Mouse (Mus musculus) hindbrain, embryonic 12.5 days (tissue): ENCODE measurements around the gene Scrn2. TPM values are rescaled to one million over a fixed set of nuclear protein-coding genes. Genes with fewer than 3 reads are reported as not detected.

Source experiments
- ATAC-seq: fragments of 200-750 bp; cut with Nextera tagmentation; 2 replicates; pipeline ENCODE4 v1.8.0; 2017; ENCODE audit warnings: moderate TSS enrichment; ENCODE audit not compliant: low FRiP score
- H3K27ac ChIP-seq: fragments of 300-500 bp; sonication (generic); 2 replicates; pipeline ENCODE4 v1.5.1; 2016; ENCODE audit warnings: mild to moderate bottlenecking
- H3K27me3 ChIP-seq: fragments of 300-500 bp; sonication (generic); 2 replicates; pipeline ENCODE4 v1.6.1; 2016; ENCODE audit warnings: mild to moderate bottlenecking
- H3K36me3 ChIP-seq: fragments of 300-500 bp; sonication (generic); 2 replicates; pipeline ENCODE4 v1.6.1; 2016; ENCODE audit warnings: mild to moderate bottlenecking
- H3K4me1 ChIP-seq: fragments of 300-500 bp; sonication (generic); 2 replicates; pipeline ENCODE4 v1.6.1; 2016
- H3K4me2 ChIP-seq: fragments of 300-500 bp; sonication (generic); replicated peaks from 2 replicates; pipeline ENCODE4 v1.6.1; 2016; ENCODE audit warnings: mild to moderate bottlenecking
- H3K4me3 ChIP-seq: fragments of 300-500 bp; sonication (generic); 2 replicates; pipeline ENCODE4 v1.5.1; 2016; ENCODE audit warnings: mild to moderate bottlenecking
- H3K9ac ChIP-seq: fragments of 300-500 bp; sonication (generic); 2 replicates; pipeline ENCODE4 v1.6.1; 2016; ENCODE audit warnings: mild to moderate bottlenecking, moderate library complexity
- H3K9me3 ChIP-seq: fragments of 300-500 bp; sonication (generic); replicated peaks from 2 replicates; pipeline ENCODE4 v1.6.1; 2016; ENCODE audit warnings: mild to moderate bottlenecking
- whole genome bisulfite sequencing: fragments of 180-500 bp; shearing (Covaris S2); methylation state at CpG from one replicate; pipeline ENCODE4 v1.1.7; 2016; 5-methylcytosine and 5-hydroxymethylcytosine counted together
- polyA plus RNA-seq: library from polyadenylated mRNA; unstranded; fragments of >200 nt; fragmentation: Nextera tagmentation; extraction: Ambion mirVana; gene quantifications from 2 replicates; pipeline ENCODE4 v1.2.1, GENCODE M21; 2016

Gene Scrn2
- polyA plus RNA-seq, 1 experiment from 2014 or later, result 23.9 TPM

DNA sequence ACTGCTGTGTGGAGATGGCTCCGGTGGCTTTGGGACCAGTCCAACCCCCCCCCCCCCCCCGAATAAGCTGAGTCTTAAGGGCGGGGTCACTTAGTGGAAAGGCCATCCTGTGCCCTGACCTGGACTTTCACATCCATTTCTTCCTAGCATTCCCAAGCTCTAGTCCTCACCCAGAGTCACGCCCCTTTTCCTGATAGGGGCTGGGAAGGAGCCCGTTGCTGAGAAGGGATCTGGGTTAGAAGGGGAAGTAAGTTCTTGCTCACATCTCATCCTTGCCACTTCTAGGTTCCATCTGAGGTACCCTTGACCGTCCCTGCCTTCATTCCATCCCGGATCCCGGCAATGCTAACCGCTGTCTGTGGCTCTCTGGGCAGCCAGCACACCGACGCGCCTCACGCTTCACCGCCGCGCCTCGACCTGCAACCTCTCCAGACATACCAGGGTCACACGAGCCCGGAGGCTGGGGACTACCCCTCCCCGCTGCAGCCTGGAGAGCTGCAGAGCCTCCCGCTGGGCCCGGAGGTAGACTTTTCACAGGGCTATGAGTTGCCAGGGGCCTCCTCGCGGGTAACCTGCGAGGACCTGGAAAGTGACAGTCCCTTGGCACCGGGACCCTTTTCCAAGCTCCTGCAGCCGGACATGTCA, 8.5 kb upstream of the Scrn2 start:
- H3K36me3 ChIP-seq, result no peaks in the 10 kb centered on the region
- peak overlapping the region; percentile 83 for H3K4me2 ChIP-seq
- H3K27me3 ChIP-seq, result peaks cover 94% of the 10 kb centered on the region
- WGBS, result 2% methylated on average over 27 of the region's 27 CpGs
- no peak overlapping the region for H3K9ac ChIP-seq
- H3K9me3 ChIP-seq, result no peaks in the 10 kb centered on the region
- peaks cover 45% of the 10 kb centered on the region for H3K4me1 ChIP-seq
- H3K27ac ChIP-seq, result no peak overlapping the region
- ATAC-seq, result no peak
- H3K4me3 ChIP-seq, result peak overlapping the region; percentile 47

GRCm38 (mm10) chr11:97021873-97022484, 7.8 kb upstream of the Scrn2 start:
- no peaks in the 10 kb centered on the region for H3K9me3 ChIP-seq
- peak overlapping the region; percentile 47 for H3K4me3 ChIP-seq
- peak; percentile 64 for ATAC-seq
- peaks cover 87% of the 10 kb centered on the region for H3K27me3 ChIP-seq
- peak overlapping the region; percentile 60 for H3K9ac ChIP-seq
- no peaks in the 10 kb centered on the region for H3K36me3 ChIP-seq
- peak overlapping the region; percentile 83 for H3K4me2 ChIP-seq
- no peak overlapping the region for H3K27ac ChIP-seq
- under 1% methylated on average over 50 of the region's 50 CpGs for WGBS
- H3K4me1 ChIP-seq, result peaks cover 45% of the 10 kb centered on the region

GRCm38 (mm10) chr11:97024977-97025376, 4.8 kb upstream of the Scrn2 start:
- 20% methylated on average over 10 of the region's 10 CpGs for WGBS
- Histone ChIP-seq H3K9ac (no peak overlapping the region), H3K27me3 (peaks cover 58% of the 10 kb centered on the region), H3K4me2 (no peak overlapping the region), H3K9me3 (no peaks in the 10 kb centered on the region), H3K4me3 (no peak overlapping the region), H3K27ac (no peak overlapping the region), H3K36me3 (no peaks in the 10 kb centered on the region), H3K4me1 (peaks cover 31% of the 10 kb centered on the region)
- ATAC-seq, result no peak

DNA sequence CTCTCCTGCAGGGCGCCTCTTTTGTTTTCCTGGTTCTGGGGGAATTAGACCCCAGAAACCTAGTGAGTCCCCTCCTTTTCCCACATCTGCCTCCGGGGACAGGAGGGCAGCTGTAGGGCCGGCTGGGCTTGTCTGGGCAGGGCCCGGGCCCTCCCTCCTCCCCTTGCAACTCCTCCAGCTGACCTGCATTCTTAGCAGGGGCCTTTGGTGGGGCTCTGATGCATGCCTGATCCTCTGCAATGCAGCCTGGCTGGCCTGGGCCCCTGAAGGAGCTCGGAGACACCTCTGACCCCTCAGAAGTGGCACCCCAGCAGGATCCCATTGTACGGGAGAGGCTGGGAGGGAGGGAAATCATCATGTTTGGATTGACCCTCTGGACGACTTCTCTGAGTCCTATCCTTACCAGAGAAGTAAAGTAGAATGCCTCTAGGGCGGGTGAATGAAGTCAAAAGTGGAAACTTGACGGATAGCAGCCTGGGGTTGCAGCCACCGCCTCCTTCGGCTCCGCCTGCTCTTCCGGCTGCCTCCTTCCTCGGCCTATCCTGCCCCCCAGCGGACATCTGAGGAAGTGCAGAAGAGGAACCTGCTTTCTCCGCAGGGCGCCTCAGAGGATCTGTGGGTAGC, 3.9 kb upstream of the Scrn2 start:
- H3K36me3 ChIP-seq, result no peaks in the 10 kb centered on the region
- H3K27ac ChIP-seq, result peak overlapping the region; percentile 45; the same call in 1 of the 2 replicates
- peak overlapping the region; percentile 52 for H3K4me2 ChIP-seq
- H3K4me1 ChIP-seq, result peaks cover 39% of the 10 kb centered on the region
- peak overlapping the region; percentile 54 for H3K9ac ChIP-seq
- WGBS, result under 1% methylated on average over 17 of the region's 17 CpGs
- H3K27me3 ChIP-seq, result peaks cover 49% of the 10 kb centered on the region
- ATAC-seq, result peak; percentile 15; the same call in 1 of the 2 replicates
- peak overlapping the region; percentile 22 for H3K4me3 ChIP-seq
- no peaks in the 10 kb centered on the region for H3K9me3 ChIP-seq

DNA sequence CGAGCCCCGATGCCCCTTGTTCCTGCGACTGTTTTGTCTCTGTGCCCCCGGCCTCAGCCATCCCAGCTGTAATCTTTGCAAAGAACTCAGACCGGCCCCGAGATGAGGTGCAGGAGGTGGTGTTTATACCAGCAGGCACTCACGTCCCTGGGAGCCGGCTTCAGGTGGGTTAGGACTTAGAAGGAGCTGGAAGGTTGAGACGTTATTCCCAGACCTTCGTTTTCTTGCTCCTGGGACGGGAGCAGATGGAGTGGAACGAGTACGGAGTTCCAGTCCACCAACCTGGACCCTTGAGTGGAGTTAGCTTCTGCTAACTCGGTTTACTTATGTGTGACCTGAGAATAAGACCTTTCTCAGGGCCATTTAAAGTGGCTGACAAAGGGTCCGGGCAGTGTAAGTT, 688 bp downstream of the Scrn2 start:
- H3K27ac ChIP-seq, result no peak overlapping the region
- no peaks in the 10 kb centered on the region for H3K9me3 ChIP-seq

GRCm38 (mm10) chr11:97031977-97032376, 2.2 kb downstream of the Scrn2 start:
- WGBS, result 84% methylated on average over 12 of the region's 12 CpGs
- no peak for ATAC-seq
- H3K9ac ChIP-seq, result no peak overlapping the region
- H3K27me3 ChIP-seq, result no peaks in the 10 kb centered on the region
- no peak overlapping the region for H3K4me3 ChIP-seq
- H3K27ac ChIP-seq, result no peak overlapping the region
- H3K9me3 ChIP-seq, result no peaks in the 10 kb centered on the region
- no peak overlapping the region for H3K4me2 ChIP-seq
- peaks cover 10% of the 10 kb centered on the region; the same call in 1 of the 2 replicates for H3K4me1 ChIP-seq
- peaks cover 9% of the 10 kb centered on the region for H3K36me3 ChIP-seq

More for the DNA sequence above, 688 bp downstream of the Scrn2 start:
- Histone ChIP-seq H3K4me1 (peaks cover 18% of the 10 kb centered on the region), H3K4me2 (peak overlapping the region; percentile 87), H3K36me3 (peaks cover 9% of the 10 kb centered on the region), H3K4me3 (peak overlapping the region; percentile 63), H3K27me3 (peaks cover 3% of the 10 kb centered on the region), H3K9ac (peak overlapping the region; percentile 83)
- 29% methylated on average over 15 of the region's 15 CpGs for WGBS
- ATAC-seq, result no peak

DNA sequence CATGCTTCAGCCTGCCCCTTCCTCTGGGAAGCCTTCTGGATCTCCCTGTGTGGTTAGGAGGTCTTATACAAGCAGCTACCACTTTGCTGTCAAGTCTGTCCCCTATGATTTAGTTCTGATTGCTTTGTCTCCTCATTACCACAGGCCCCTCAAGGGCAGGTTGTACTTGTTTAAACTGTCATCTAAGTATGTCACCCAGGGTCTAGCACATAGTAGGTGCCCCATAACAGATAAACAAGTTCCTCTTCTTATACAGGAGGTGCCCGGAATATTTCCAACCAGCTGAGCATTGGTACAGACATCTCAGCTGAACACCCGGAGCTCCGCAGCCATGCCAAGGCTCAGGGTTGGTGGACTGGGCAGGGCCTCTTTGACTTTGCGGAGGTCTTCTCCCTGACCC, 2.8 kb downstream of the Scrn2 start:
- Histone ChIP-seq H3K36me3 (peaks cover 9% of the 10 kb centered on the region), H3K4me3 (no peak overlapping the region)
- 99% methylated on average over 4 of the region's 4 CpGs for WGBS

GRCm38 (mm10) chr11:97033781-97034180, 4.0 kb downstream of the Scrn2 start:
- no peak for ATAC-seq
- no peaks in the 10 kb centered on the region for H3K27me3 ChIP-seq
- 94% methylated on average over 4 of the region's 4 CpGs for WGBS
- H3K36me3 ChIP-seq, result peaks cover 9% of the 10 kb centered on the region
- no peak overlapping the region for H3K4me3 ChIP-seq
- H3K4me1 ChIP-seq, result peaks cover 10% of the 10 kb centered on the region; the same call in 1 of the 2 replicates
- no peaks in the 10 kb centered on the region for H3K9me3 ChIP-seq
- H3K4me2 ChIP-seq, result no peak overlapping the region
- no peak overlapping the region for H3K9ac ChIP-seq
- H3K27ac ChIP-seq, result no peak overlapping the region

More for the DNA sequence above, 2.8 kb downstream of the Scrn2 start:
- no peak for ATAC-seq
- H3K27ac ChIP-seq, result no peak overlapping the region
- H3K4me2 ChIP-seq, result no peak overlapping the region
- no peaks in the 10 kb centered on the region for H3K9me3 ChIP-seq
- H3K9ac ChIP-seq, result no peak overlapping the region
- H3K4me1 ChIP-seq, result peaks cover 10% of the 10 kb centered on the region; the same call in 1 of the 2 replicates
- no peaks in the 10 kb centered on the region for H3K27me3 ChIP-seq

GRCm38 (mm10) chr11:97036141-97036540, 6.4 kb downstream of the Scrn2 start:
- Histone ChIP-seq H3K4me1 (peaks cover 3% of the 10 kb centered on the region; the same call in 1 of the 2 replicates), H3K9me3 (no peaks in the 10 kb centered on the region), H3K36me3 (peaks cover 9% of the 10 kb centered on the region), H3K9ac (no peak overlapping the region), H3K27ac (no peak overlapping the region), H3K27me3 (no peaks in the 10 kb centered on the region), H3K4me3 (no peak overlapping the region), H3K4me2 (no peak overlapping the region)
- ATAC-seq, result no peak
- 94% methylated on average over 5 of the region's 5 CpGs for WGBS

- Histone ChIP-seq H3K9me3 (no peaks in the 10 kb centered on the region), H3K4me2 (no peak overlapping the region), H3K27me3 (no peaks in the 10 kb centered on the region), H3K9ac (no peak overlapping the region), H3K4me1 (peaks cover 14% of the 10 kb centered on the region), H3K4me3 (no peak overlapping the region), H3K27ac (no peak overlapping the region), H3K36me3 (no peaks in the 10 kb centered on the region)
- 61% methylated on average over 7 of the region's 7 CpGs for WGBS
- ATAC-seq, result no peak
Measured at GRCm38 (mm10) chr11:97038881-97039280, 9.1 kb downstream of the Scrn2 start.

- peak overlapping the region; percentile 81 for H3K4me2 ChIP-seq
- peaks cover 13% of the 10 kb centered on the region; the same call in 1 of the 2 replicates for H3K36me3 ChIP-seq
- peaks cover 14% of the 10 kb centered on the region for H3K4me1 ChIP-seq
- H3K9ac ChIP-seq, result no peak overlapping the region
- WGBS, result 53% methylated on average over 12 of the region's 12 CpGs
- no peaks in the 10 kb centered on the region for H3K27me3 ChIP-seq
- no peaks in the 10 kb centered on the region for H3K9me3 ChIP-seq
- H3K4me3 ChIP-seq, result peak overlapping the region; percentile 82
- no peak for ATAC-seq
- no peak overlapping the region for H3K27ac ChIP-seq
Measured at GRCm38 (mm10) chr11:97040301-97041021, 10.7 kb downstream of the Scrn2 start.
